Mouse (Mus musculus) MEL (cell line): ENCODE results near the gene Ppcdc. TPM values are rescaled to one million over a fixed set of nuclear protein-coding genes. Genes with fewer than 3 reads are reported as not detected.

Source experiments
- DNase-seq: peaks from one replicate; pipeline ENCODE4 v3.0.0; 2011; ENCODE audit warnings: low read depth, low spot score
- H3K27ac ChIP-seq: 2 replicates; pipeline ENCODE4 v1.5.1; 2012; ENCODE audit warnings: low read depth, mild to moderate bottlenecking, control low read depth, low read length, moderate library complexity; ENCODE audit not compliant: control insufficient read depth
- H3K27me3 ChIP-seq, 2 experiments: fragments of 150-350 bp in 1 of 2; sonication (generic) in 1 of 2; 2 replicates each; pipeline ENCODE4 v1.6.1; 2012; ENCODE audit warnings: low read length in 2 of 2, mild to moderate bottlenecking in 2 of 2, improper control_type of control experiment in 1 of 2, moderate library complexity in 1 of 2; ENCODE audit not compliant: insufficient read depth in 2 of 2, control insufficient read depth in 1 of 2
- H3K36me3 ChIP-seq, 2 experiments: 2 replicates each; pipeline ENCODE4 v1.6.1; 2012 to 2014; ENCODE audit warnings: low read length in 2 of 2, improper control_type of control experiment in 1 of 2, inconsistent platforms in 1 of 2, mild to moderate bottlenecking in 1 of 2; ENCODE audit not compliant: insufficient read depth in 2 of 2, control insufficient read depth in 1 of 2
- H3K4me1 ChIP-seq, 2 experiments: fragments of 150-350 bp in 1 of 2; sonication (generic) in 1 of 2; 2 replicates each; pipeline ENCODE4 v1.6.1; 2012; ENCODE audit warnings: low read length in 2 of 2, improper control_type of control experiment in 1 of 2, mild to moderate bottlenecking in 1 of 2; ENCODE audit not compliant: insufficient read depth in 2 of 2, control insufficient read depth in 1 of 2
- H3K4me3 ChIP-seq, 2 experiments: fragments of 150-350 bp in 1 of 2; sonication (generic) in 1 of 2; 2 replicates each; pipeline ENCODE4 v1.5.1; 2012; ENCODE audit warnings: low read depth in 2 of 2, low read length in 2 of 2, mild to moderate bottlenecking in 2 of 2, moderate library complexity in 2 of 2, control low read depth in 1 of 2, improper control_type of control experiment in 1 of 2; ENCODE audit not compliant: control insufficient read depth in 1 of 2, insufficient read depth in 1 of 2
- H3K79me2 ChIP-seq: 2 replicates; pipeline ENCODE4 v1.6.1; 2012; ENCODE audit warnings: mild to moderate bottlenecking, low read length, moderate library complexity; ENCODE audit not compliant: control insufficient read depth, poor library complexity, insufficient read depth
- H3K9ac ChIP-seq: 2 replicates; pipeline ENCODE4 v1.6.1; 2012; ENCODE audit warnings: low read depth, mild to moderate bottlenecking, control low read depth, low read length, moderate library complexity; ENCODE audit not compliant: control insufficient read depth, poor library complexity, severe bottlenecking
- H3K9me3 ChIP-seq: fragments of 150-350 bp; sonication (generic); replicated peaks from 2 replicates; pipeline ENCODE4 v1.6.1; 2012; ENCODE audit warnings: mild to moderate bottlenecking, low read length, improper control_type of control experiment, moderate library complexity; ENCODE audit not compliant: insufficient read depth
- ELF1 ChIP-seq: IDR thresholded peaks from 2 replicates; pipeline ENCODE4 v1.6.1; 2014; ENCODE audit warnings: low read depth, mild to moderate bottlenecking, inconsistent platforms, low read length, improper control_type of control experiment, moderate library complexity
- EP300 ChIP-seq, 2 experiments: IDR thresholded peaks; 2 replicates each; pipeline ENCODE4 v1.6.1; 2011; ENCODE audit warnings: improper control_type of control experiment in 2 of 2, low read length in 2 of 2, low read depth in 1 of 2, mild to moderate bottlenecking in 1 of 2
- GATA1 ChIP-seq: IDR thresholded peaks from 2 replicates; pipeline ENCODE4 v1.6.1; 2011; ENCODE audit warnings: low read depth, low read length, improper control_type of control experiment
- JUND ChIP-seq: IDR thresholded peaks from 2 replicates; pipeline ENCODE4 v1.6.1; 2011; ENCODE audit warnings: low read depth, mild to moderate bottlenecking, improper control_type of control experiment, low read length
- KAT2A ChIP-seq: conservative IDR thresholded peaks from 2 replicates; pipeline ENCODE4 v1.6.1; 2012; ENCODE audit warnings: low read depth, low read length, improper control_type of control experiment, inconsistent platforms
- MEF2A ChIP-seq: IDR thresholded peaks from 2 replicates; pipeline ENCODE4 v1.6.1; 2014; ENCODE audit warnings: low read depth, mild to moderate bottlenecking, inconsistent platforms, low read length, improper control_type of control experiment; ENCODE audit not compliant: poor library complexity, insufficient replicate concordance, severe bottlenecking; ENCODE audit errors: extremely low read depth
- NELFE ChIP-seq: IDR thresholded peaks from 2 replicates; pipeline ENCODE4 v1.6.1; 2011; ENCODE audit warnings: low read depth, low read length, improper control_type of control experiment
- POLR2AphosphoS5 ChIP-seq: IDR thresholded peaks from 2 replicates; pipeline ENCODE4 v1.6.1; 2012; ENCODE audit warnings: low read depth, borderline replicate concordance, mild to moderate bottlenecking, inconsistent platforms, low read length, moderate library complexity, mixed read lengths
- RCOR1 ChIP-seq: IDR thresholded peaks from 2 replicates; pipeline ENCODE4 v1.6.1; 2012; ENCODE audit warnings: low read depth, mild to moderate bottlenecking, inconsistent platforms, low read length, improper control_type of control experiment
- TAL1 ChIP-seq: IDR thresholded peaks from 2 replicates; pipeline ENCODE4 v1.6.1; 2012; ENCODE audit warnings: mild to moderate bottlenecking, inconsistent platforms, low read length, moderate library complexity, mixed read lengths
- TCF12 ChIP-seq: IDR thresholded peaks from 2 replicates; pipeline ENCODE4 v1.6.1; 2014; ENCODE audit warnings: low read depth, mild to moderate bottlenecking, inconsistent platforms, low read length, improper control_type of control experiment, moderate library complexity
- UBTF ChIP-seq: IDR thresholded peaks from 2 replicates; pipeline ENCODE4 v1.6.1; 2012; ENCODE audit warnings: low read depth, mild to moderate bottlenecking, inconsistent platforms, low read length, improper control_type of control experiment, moderate library complexity, borderline replicate concordance; ENCODE audit not compliant: insufficient read depth
- USF1 ChIP-seq: IDR thresholded peaks from 2 replicates; pipeline ENCODE4 v1.6.1; 2014; ENCODE audit warnings: low read depth, mild to moderate bottlenecking, inconsistent platforms, low read length, improper control_type of control experiment, moderate library complexity
- ZMIZ1 ChIP-seq: IDR thresholded peaks from 2 replicates; pipeline ENCODE4 v1.6.1; 2012; ENCODE audit warnings: low read depth, mild to moderate bottlenecking, inconsistent platforms, low read length, improper control_type of control experiment, moderate library complexity
- polyA plus RNA-seq, 2 experiments: library from polyadenylated mRNA; stranded (reverse) in 1 of 2; unstranded in 1 of 2; fragments of >175 nt in 1 of 2; fragments of >200 nt in 1 of 2; gene quantifications; 2 replicates each; pipeline versions ENCODE4 v1.2.1 to v1.2.4; 2012; ENCODE audit warnings: low replicate concordance in 2 of 2, low read depth in 1 of 2; ENCODE audit not compliant: insufficient read length in 2 of 2, insufficient read depth in 1 of 2, missing spikeins in 1 of 2
- total RNA-seq: library from RNA; depleted of rRNA; stranded (reverse); fragments of 300-350 nt; gene quantifications from 2 replicates; pipeline ENCODE4 v1.2.3, GENCODE M21; 2012

Gene Ppcdc
- total and polyA plus RNA-seq, 3 experiments, result 20.2 to 23.3 TPM; not detected in 1

DNA sequence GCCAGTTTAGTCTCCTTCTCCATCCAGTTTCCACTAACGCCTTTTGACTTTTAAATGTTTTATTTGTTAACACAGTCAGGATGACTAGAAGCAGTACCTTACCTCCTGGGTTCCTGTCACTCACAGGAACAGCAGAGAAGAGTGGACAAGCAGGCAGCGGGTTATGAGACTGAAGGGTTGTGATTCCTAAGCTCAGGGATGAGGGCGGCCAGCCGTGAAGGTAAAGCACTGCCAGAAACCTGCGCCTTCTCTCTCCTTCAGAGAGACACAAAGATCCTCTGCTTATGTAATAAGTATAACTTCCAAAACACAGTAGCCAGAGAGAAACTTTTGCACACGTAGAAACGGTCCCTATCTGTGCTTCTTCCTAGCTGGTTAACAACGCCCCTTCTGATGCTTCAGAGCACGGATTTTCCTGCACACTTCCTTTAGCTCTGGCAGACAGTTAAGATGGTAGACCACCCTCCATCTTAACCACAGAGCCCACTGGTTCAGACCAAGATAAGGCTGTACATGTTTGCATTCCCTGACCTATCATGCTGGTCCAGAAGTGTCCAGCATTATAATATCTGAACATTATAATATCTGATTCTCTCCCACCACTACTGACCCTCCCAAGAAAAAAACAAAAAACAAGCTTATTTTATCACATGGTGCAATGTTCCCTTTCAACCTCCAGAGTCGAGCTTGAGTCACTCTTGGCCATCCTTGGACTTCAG, 1.9 kb downstream of the Ppcdc start:
- peak; percentile 40 for DNase-seq
- Histone ChIP-seq H3K9me3 (no peaks in the 10 kb centered on the region), H3K4me1 (peaks cover 8 to 42% of the 10 kb centered on the region in 2 experiments), H3K27me3 (no peaks in the 10 kb centered on the region), H3K9ac (no peak overlapping the region), H3K4me3 (no peak overlapping the region), H3K36me3 (peaks cover 0 to 31% of the 10 kb centered on the region in 2 experiments; a peak in 2 of 4 replicates), H3K79me2 (peaks cover 2% of the 10 kb centered on the region; the same call in 1 of the 2 replicates), H3K27ac (no peak overlapping the region)
- TF ChIP-seq JUND (no peak), GATA1 (peak; percentile 54), EP300 (IDR thresholded peaks at IDR 0.05; ENCODE audit: low read depth in 1 of 2, low read length in 2 of 2) (peak; percentile 37 to 48; a peak in 3 of 4 replicates), TAL1 (peak; percentile 58), TCF12 (peak; percentile 38; the same call in 1 of the 2 replicates), KAT2A (no peak), RCOR1 (0 out of 2 replicates have a peak, but pooled peaks have one; percentile 19)

DNA sequence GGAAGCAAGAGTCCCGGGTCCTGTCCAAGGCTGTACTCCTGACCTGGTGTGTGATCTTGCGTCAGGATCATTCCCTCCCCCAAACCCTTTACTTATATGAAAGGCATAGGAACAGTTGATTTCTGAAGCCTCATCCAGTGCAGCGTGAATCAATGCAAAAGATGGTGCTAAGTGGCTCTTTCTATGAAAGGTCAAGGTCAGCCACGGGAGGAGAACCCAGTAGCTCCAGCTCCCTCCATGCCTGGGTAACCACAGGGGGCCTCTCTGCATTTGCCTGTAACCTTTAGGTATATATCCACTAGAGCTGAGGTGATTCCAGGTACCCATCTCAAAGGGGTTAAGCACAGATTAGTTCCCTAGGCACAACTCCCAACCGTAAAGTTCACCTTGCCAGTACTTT, 3.8 kb downstream of the Ppcdc start:
- Histone ChIP-seq H3K27ac (no peak overlapping the region), H3K36me3 (peaks cover 0 to 48% of the 10 kb centered on the region in 2 experiments; a peak in 2 of 4 replicates), H3K4me1 (peaks cover 19 to 61% of the 10 kb centered on the region in 2 experiments), H3K79me2 (peaks cover 2% of the 10 kb centered on the region; the same call in 1 of the 2 replicates), H3K27me3 (no peaks in the 10 kb centered on the region), H3K9me3 (no peaks in the 10 kb centered on the region), H3K4me3 (no peak overlapping the region), H3K9ac (no peak overlapping the region)
- DNase-seq, result no peak
- TF ChIP-seq ZMIZ1 (no peak), MEF2A (no peak), POLR2AphosphoS5 (no peak), ELF1 (no peak), NELFE (no peak), TAL1 (no peak), GATA1 (no peak), UBTF (no peak), USF1 (no peak)
